Mouse (Mus musculus) bone marrow macrophage, adult 2 months (primary cell): Measurements from ENCODE around the gene Olfr56. TPM values are rescaled to one million over a fixed set of nuclear protein-coding genes. Genes with fewer than 3 reads are reported as not detected.

Experiments
- H3K27ac ChIP-seq: 2 replicates; pipeline ENCODE4 v1.5.1; 2012; ENCODE audit warnings: low read depth, low read length; ENCODE audit not compliant: insufficient read depth
- H3K4me1 ChIP-seq: 2 replicates; pipeline ENCODE4 v1.6.1; 2012; ENCODE audit warnings: low read length; ENCODE audit not compliant: control insufficient read depth, insufficient read depth
- H3K4me3 ChIP-seq: 2 replicates; pipeline ENCODE4 v1.5.1; 2012; ENCODE audit warnings: mild to moderate bottlenecking, low read length, moderate library complexity; ENCODE audit not compliant: insufficient read depth
- CTCF ChIP-seq: IDR thresholded peaks from 2 replicates; pipeline ENCODE4 v1.5.1; 2012; ENCODE audit warnings: low read depth, mild to moderate bottlenecking, low read length, moderate library complexity
- POLR2A ChIP-seq: IDR thresholded peaks from 2 replicates; pipeline ENCODE4 v1.6.1; 2012; ENCODE audit warnings: mild to moderate bottlenecking, low read depth, low read length, borderline replicate concordance
- polyA plus RNA-seq: library from polyadenylated mRNA; stranded (reverse); fragments of >200 nt; gene quantifications from 2 replicates; pipeline ENCODE4 v1.2.4, GENCODE M21; 2012; ENCODE audit not compliant: missing spikeins, insufficient read depth, insufficient read length

Gene Olfr56
- polyA plus RNA-seq, 1 experiment: 1.3 TPM

GRCm38 (mm10) chr11:49087830-49088616, 109.3 kb downstream of the Olfr56 start:
- TF ChIP-seq POLR2A (no peak), CTCF (no peak)
- peaks cover 27% of the 10 kb centered on the region for H3K4me1 ChIP-seq

GRCm38 (mm10) chr11:49088990-49089652, 110.4 kb downstream of the Olfr56 start:
- H3K4me3 ChIP-seq: no peak overlapping the region
- peaks cover 27% of the 10 kb centered on the region for H3K4me1 ChIP-seq
- no peak overlapping the region for H3K27ac ChIP-seq
- TF ChIP-seq CTCF (no peak), POLR2A (no peak)

More at GRCm38 (mm10) chr11:49087830-49088616, 109.3 kb downstream of the Olfr56 start:
- H3K4me3 ChIP-seq: no peak overlapping the region
- H3K27ac ChIP-seq: no peak overlapping the region

- no peak overlapping the region for H3K4me3 ChIP-seq
- TF ChIP-seq POLR2A: no peak
- no peak for TF ChIP-seq CTCF
- no peak overlapping the region for H3K27ac ChIP-seq
- H3K4me1 ChIP-seq: peaks cover 23% of the 10 kb centered on the region
Observed at GRCm38 (mm10) chr11:49089735-49090507, 111.2 kb downstream of the Olfr56 start.

GRCm38 (mm10) chr11:49090551-49090950, 111.9 kb downstream of the Olfr56 start:
- H3K27ac ChIP-seq: no peak overlapping the region
- peaks cover 22% of the 10 kb centered on the region for H3K4me1 ChIP-seq
- no peak overlapping the region for H3K4me3 ChIP-seq
- TF ChIP-seq POLR2A: no peak
- TF ChIP-seq CTCF: no peak

GRCm38 (mm10) chr11:49091171-49091570, 112.5 kb downstream of the Olfr56 start:
- no peak overlapping the region for H3K4me3 ChIP-seq
- TF ChIP-seq CTCF (no peak), POLR2A (no peak)
- H3K27ac ChIP-seq: no peak overlapping the region
- H3K4me1 ChIP-seq: peaks cover 22% of the 10 kb centered on the region

GRCm38 (mm10) chr11:49092053-49092586, 113.4 kb downstream of the Olfr56 start:
- Histone ChIP-seq H3K27ac (0 out of 2 replicates have a peak overlapping the region, but pooled peaks have one; percentile 3), H3K4me1 (peaks cover 16% of the 10 kb centered on the region), H3K4me3 (no peak overlapping the region)
- no peak for TF ChIP-seq CTCF
- TF ChIP-seq POLR2A: no peak

- no peak overlapping the region for H3K4me3 ChIP-seq
- H3K4me1 ChIP-seq: peaks cover 12% of the 10 kb centered on the region
- no peak for TF ChIP-seq CTCF
- TF ChIP-seq POLR2A: no peak
- no peak overlapping the region for H3K27ac ChIP-seq
Observed at GRCm38 (mm10) chr11:49092786-49093185, 114.1 kb downstream of the Olfr56 start.

GRCm38 (mm10) chr11:49093861-49094660, 115.4 kb downstream of the Olfr56 start:
- Histone ChIP-seq H3K4me1 (peaks cover 11% of the 10 kb centered on the region), H3K27ac (no peak overlapping the region), H3K4me3 (no peak overlapping the region)
- TF ChIP-seq POLR2A: no peak
- no peak for TF ChIP-seq CTCF

- Histone ChIP-seq H3K4me1 (peaks cover 16% of the 10 kb centered on the region), H3K27ac (no peak overlapping the region), H3K4me3 (no peak overlapping the region)
- TF ChIP-seq POLR2A (no peak), CTCF (no peak)
Observed at GRCm38 (mm10) chr11:49095367-49095766, 116.7 kb downstream of the Olfr56 start.

GRCm38 (mm10) chr11:49100409-49100808, 121.7 kb downstream of the Olfr56 start:
- Histone ChIP-seq H3K4me1 (peaks cover 24% of the 10 kb centered on the region), H3K4me3 (peak overlapping the region; percentile 9; the same call in 1 of the 2 replicates), H3K27ac (peak overlapping the region; percentile 3; the same call in 1 of the 2 replicates)
- TF ChIP-seq CTCF (no peak), POLR2A (no peak)
